ENCODE assay signal across 10 mouse cellular contexts in the genomic region with DNA sequence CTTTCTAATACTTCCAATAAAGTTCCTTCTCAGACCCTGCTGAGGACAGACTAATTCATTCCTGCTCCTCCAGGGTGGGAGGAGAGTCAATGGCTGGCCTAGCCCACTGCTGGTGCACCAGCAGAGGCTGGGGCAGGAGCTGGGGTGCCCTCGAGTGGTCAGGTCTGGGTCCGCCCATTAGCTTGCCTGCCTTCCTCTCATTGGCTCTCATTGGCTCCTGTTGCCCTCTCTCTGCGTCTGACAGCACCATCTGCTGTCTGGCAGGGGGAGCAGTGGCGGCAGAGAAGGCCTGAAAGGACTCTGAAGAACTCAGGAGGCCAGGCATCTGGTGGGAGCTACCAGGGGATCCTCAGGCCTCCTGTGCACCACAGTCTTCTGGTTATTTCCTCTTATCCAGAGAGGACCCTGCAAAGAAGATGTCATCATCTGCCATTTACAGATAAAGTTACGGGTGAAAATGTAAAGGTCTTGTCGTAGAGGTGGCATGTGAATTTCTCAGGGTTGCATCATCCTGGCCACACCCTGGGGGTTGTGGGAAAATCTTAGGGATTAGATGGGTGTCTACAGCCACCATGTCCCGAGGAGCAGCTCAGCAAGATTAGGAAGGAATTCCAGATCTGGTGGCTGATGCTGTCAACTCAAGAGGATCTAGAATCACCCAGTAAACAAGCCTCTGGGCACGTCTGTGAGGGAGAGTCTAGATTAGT.
DNase-seq lines count a peak whose midpoint lies in the region; ATAC-seq and TF ChIP-seq lines count a peak whose summit lies in the region.
"Had no signal": no experiment of that assay in that cellular context is flagged by ENCODE, and none has a peak within 500 bp of the region (broad histone marks: within the 10 kb centered on the region; RNA-seq: fewer than 3 reads in every experiment).

No protein-coding gene starts in this region.

- no peak overlapping the region for H3K4me3 ChIP-seq in forebrain, postnatal 0 days (ENCODE audit: low read depth, low read length)
- no peak overlapping the region for H3K4me3 ChIP-seq in forebrain, embryonic 13.5 days
- H3K4me3 ChIP-seq in embryonic fibroblast, embryonic 13.5 days (ENCODE audit: insufficient read depth, low read length) = no peak overlapping the region
- H3K4me3 ChIP-seq in forebrain, embryonic 11.5 days (ENCODE audit: low read depth, low read length) = no peak overlapping the region
- H3K4me3 ChIP-seq: embryonic facial prominence, embryonic 12.5 days; midbrain, embryonic 12.5 days had no signal

- H3K27me3 ChIP-seq in forebrain, postnatal 0 days (ENCODE audit: insufficient read depth, low read length) = no peaks in the 10 kb centered on the region
- no peaks in the 10 kb centered on the region for H3K27me3 ChIP-seq in forebrain, embryonic 13.5 days
- no peaks in the 10 kb centered on the region for H3K27me3 ChIP-seq in forebrain, embryonic 11.5 days (ENCODE audit: control insufficient read depth, insufficient read depth, low read length)
- H3K27me3 ChIP-seq: embryonic facial prominence, embryonic 12.5 days; midbrain, embryonic 12.5 days had no signal

- ATAC-seq in forebrain, postnatal 0 days = no peak
- ATAC-seq in forebrain, embryonic 13.5 days = no peak
- ATAC-seq in forebrain, embryonic 11.5 days (replicated peaks; ENCODE audit: low FRiP score) = no peak

- H3K27ac ChIP-seq in forebrain, postnatal 0 days (ENCODE audit: low read depth, low read length) = no peak overlapping the region
- no peak overlapping the region for H3K27ac ChIP-seq in forebrain, embryonic 13.5 days
- no peak overlapping the region for H3K27ac ChIP-seq in embryonic fibroblast, embryonic 13.5 days (ENCODE audit: insufficient read depth, low read length)
- H3K27ac ChIP-seq in forebrain, embryonic 11.5 days (ENCODE audit: low read depth, low read length) = no peak overlapping the region
- H3K27ac ChIP-seq: embryonic facial prominence, embryonic 12.5 days; midbrain, embryonic 12.5 days had no signal

- H3K4me2 ChIP-seq in forebrain, postnatal 0 days (ENCODE audit: low read depth) = no peak overlapping the region
- no peak overlapping the region for H3K4me2 ChIP-seq in forebrain, embryonic 13.5 days
- H3K4me2 ChIP-seq in forebrain, embryonic 11.5 days (ENCODE audit: low read depth, low read length, severe bottlenecking) = no peak overlapping the region
- H3K4me2 ChIP-seq: embryonic facial prominence, embryonic 12.5 days; midbrain, embryonic 12.5 days had no signal

- H3K9me3 ChIP-seq in forebrain, postnatal 0 days (ENCODE audit: low read length) = no peaks in the 10 kb centered on the region
- no peaks in the 10 kb centered on the region for H3K9me3 ChIP-seq in forebrain, embryonic 13.5 days (replicated peaks)
- no peaks in the 10 kb centered on the region for H3K9me3 ChIP-seq in forebrain, embryonic 11.5 days (ENCODE audit: control insufficient read depth, low read length)
- H3K9me3 ChIP-seq: embryonic facial prominence, embryonic 12.5 days; midbrain, embryonic 12.5 days had no signal

- no peak overlapping the region for H3K9ac ChIP-seq in forebrain, postnatal 0 days
- no peak overlapping the region for H3K9ac ChIP-seq in forebrain, embryonic 13.5 days
- H3K9ac ChIP-seq in forebrain, embryonic 11.5 days (ENCODE audit: low read length) = no peak overlapping the region
- H3K9ac ChIP-seq: embryonic facial prominence, embryonic 12.5 days; midbrain, embryonic 12.5 days had no signal

- TF ChIP-seq POLR2A in embryonic fibroblast, embryonic 13.5 days (IDR thresholded peaks at IDR 0.05; ENCODE audit: low read depth, low read length) = no peak

- H3K4me1 ChIP-seq in forebrain, postnatal 0 days (ENCODE audit: insufficient read depth) = no peaks in the 10 kb centered on the region
- H3K4me1 ChIP-seq in forebrain, embryonic 13.5 days = 0 out of 2 replicates have a peak, but pooled peaks cover 3% of the 10 kb centered on the region
- peaks cover 17% of the 10 kb centered on the region for H3K4me1 ChIP-seq in embryonic fibroblast, embryonic 13.5 days (ENCODE audit: control insufficient read depth, insufficient read depth, low read length)
- H3K4me1 ChIP-seq in forebrain, embryonic 11.5 days (replicated peaks; ENCODE audit: control insufficient read depth, insufficient read depth, low read length) = no peaks in the 10 kb centered on the region
- H3K4me1 ChIP-seq: embryonic facial prominence, embryonic 12.5 days; midbrain, embryonic 12.5 days had no signal

- DNase-seq in forebrain, postnatal 0 days = no peak
- peak; percentile 48 for DNase-seq in ovary, postnatal 36 days (ENCODE audit: low spot score)
- no peak for DNase-seq in ovary, postnatal 10 days (ENCODE audit: low spot score)
- peak; percentile 55 for DNase-seq in retina, postnatal 1 day
- no peak for DNase-seq in forebrain, embryonic 11.5 days (ENCODE audit: low spot score)
- no peak for DNase-seq in urinary bladder, postnatal 10 days (ENCODE audit: low spot score)

- 43% methylated on average over 8 of the region's 8 CpGs for WGBS in forebrain, postnatal 0 days
- 45% methylated on average over 8 of the region's 8 CpGs for WGBS in forebrain, embryonic 13.5 days
- WGBS in forebrain, embryonic 11.5 days = 41% methylated on average over 8 of the region's 8 CpGs

- H3K36me3 ChIP-seq in forebrain, postnatal 0 days (ENCODE audit: insufficient read depth) = no peaks in the 10 kb centered on the region
- H3K36me3 ChIP-seq in forebrain, embryonic 13.5 days (ENCODE audit: poor library complexity, severe bottlenecking) = no peaks in the 10 kb centered on the region
- no peaks in the 10 kb centered on the region for H3K36me3 ChIP-seq in forebrain, embryonic 11.5 days (ENCODE audit: control insufficient read depth, insufficient read depth, low read length)
- H3K36me3 ChIP-seq: embryonic facial prominence, embryonic 12.5 days; midbrain, embryonic 12.5 days had no signal

- TF ChIP-seq CTCF in forebrain, postnatal 0 days (IDR thresholded peaks at IDR 0.05; ENCODE audit: low read depth) = 0 out of 2 replicates have a peak, but pooled peaks have one; percentile 12
- TF ChIP-seq CTCF in embryonic fibroblast, embryonic 13.5 days (IDR thresholded peaks at IDR 0.05; ENCODE audit: borderline replicate concordance, insufficient read depth, low read length) = peak; percentile 37; the same call in 1 of the 2 replicates

Comparison
In these comparisons a context has a peak if more than half of its experiments do, and no peak if none do; other contexts are left out.
1. DNase-seq: peak in ovary, postnatal 36 days (single experiment) and retina, postnatal 1 day (single experiment); none in forebrain, postnatal 0 days (single experiment), ovary, postnatal 10 days (single experiment), forebrain, embryonic 11.5 days (single experiment) and urinary bladder, postnatal 10 days (single experiment).